Mouse (Mus musculus): ENCODE results near the gene Lrfn4.

Lrfn4 gene

DNA sequence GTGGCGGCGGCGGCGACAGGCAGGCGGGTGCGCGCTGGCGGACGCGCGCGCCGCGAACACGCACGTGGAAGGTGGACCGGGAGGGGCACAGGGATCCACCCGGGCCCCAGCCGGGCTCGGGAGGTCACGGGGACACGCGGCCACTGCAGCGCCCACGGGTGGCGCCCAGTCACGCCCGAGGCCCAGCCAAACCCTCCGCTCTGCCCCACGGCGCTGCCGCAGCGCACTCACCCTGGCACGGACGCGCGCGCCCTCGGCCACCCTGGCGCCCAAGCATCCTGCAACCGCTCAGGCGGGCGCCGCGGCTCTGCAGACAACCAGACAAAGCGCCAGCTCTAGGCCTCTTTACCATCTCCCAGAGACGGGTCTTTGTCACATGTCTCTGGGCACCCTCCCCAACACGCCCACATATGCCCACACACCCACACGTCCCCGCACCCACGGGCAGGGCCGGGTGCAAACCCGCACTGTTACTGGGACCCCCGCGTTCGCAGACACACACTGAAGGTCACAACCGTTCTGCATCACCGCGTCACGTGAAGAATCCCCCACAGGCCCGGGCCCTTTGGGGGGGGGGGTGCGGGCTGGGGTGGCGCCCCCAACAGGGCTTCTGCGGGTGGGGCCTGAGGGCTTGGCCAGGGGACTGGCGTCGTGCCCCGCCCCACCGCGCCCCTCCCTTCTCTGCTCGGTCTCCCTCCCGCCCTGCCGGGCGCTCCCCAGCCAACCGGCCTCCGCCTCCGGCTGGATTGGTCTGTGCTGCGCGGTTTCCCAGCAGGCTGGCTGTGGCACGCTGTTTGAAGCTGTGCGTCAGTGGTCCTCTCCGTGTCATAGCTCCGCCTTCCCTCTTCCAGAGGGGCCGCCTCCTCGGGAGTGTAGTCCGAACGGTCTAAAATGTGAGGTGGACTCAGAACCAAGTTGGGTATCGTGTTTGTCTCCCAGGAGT lies at the start of gene Lrfn4:
Gene Lrfn4 (minus strand): TSS at position 517 of the 943 bp plus-strand sequence.
- peak; percentile 89 for DNase-seq

DNA sequence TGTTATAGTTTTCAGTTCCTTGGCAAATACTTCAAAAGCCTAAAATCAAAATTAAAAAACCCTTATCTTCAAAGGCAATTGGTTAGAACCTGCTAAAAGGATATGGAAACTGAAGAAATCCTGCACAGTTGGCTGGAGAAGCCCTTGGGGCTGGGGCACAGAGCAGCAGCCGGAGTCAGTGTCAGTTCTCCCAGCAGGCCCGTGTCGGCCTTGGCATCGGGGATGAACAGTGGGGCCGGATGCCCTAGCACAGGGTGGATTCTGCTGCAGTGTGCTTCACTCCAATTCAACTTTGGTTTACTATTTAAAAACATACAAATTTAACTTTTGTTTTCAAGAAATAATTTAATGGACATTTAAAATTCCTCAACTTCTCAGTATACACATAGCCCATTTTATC lies 42.7 kb upstream of the Lrfn4 start:
- DNase-seq, result no peak

DNA sequence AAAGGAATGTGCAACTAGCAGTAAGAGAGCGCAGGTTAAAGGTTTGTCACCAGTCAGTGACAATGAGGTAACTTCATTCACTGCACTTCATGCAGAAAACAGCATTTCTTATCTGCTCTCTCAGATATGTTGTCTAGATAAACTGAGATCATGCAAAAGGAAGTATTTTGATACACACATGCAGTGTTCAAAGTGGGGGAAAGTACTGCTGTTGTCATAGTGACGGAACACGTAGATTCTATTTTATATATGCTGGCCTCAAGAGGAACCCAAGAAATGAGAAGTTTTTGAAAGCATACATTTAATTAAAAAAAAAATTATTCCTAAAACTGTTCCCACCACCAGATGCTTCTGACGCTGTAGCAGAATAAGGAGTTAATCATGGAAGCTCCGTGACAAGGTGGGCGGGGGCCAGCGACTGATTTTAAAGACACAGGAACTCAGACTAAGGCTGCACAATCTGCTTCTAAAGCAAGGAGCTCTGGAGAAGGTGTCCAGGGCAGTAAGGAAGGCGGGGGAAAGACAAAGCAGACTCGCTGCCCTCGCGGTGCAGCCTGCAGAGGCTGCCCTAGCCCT lies 31.5 kb upstream of the Lrfn4 start:
- no peak for DNase-seq

DNA sequence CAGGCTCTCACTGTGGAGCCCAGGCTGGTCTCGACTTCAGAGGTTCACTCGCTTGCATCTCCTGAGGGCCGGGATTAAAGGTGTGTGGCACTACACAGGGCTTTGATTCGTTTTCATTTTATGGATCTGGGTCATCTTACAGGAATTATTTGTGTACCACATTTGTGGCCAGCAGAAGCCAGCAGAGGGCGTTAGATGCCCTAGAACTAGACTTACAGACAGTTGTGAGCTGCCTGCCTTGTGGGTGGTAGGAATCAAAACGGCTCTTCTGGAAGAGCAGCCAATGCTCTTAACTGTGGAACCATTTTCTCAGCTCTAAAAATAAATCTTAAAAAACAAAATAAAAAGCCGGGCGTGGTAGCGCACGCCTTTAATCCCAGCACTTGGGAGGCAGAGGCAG lies 28.8 kb upstream of the Lrfn4 start:
- peak; percentile 47 for DNase-seq

DNA sequence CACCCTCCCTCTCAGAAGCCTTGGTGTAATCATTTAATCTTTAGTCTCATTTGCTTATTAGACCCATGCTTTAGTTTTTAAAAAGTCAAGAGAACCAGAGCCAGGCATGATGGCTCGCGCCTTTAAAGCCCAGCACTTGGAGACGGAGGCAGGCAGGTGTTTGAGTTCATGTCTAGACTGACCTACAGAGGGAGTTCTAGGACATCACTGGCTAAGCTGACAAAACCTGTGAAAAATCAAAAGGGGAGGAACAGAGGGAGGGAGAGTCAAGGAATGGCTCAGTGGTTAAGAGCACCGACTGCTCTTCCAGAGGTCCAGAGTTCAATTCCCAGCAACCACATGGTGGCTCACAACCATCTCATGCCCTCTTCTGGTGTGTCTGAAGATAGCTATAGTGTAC lies 20.5 kb upstream of the Lrfn4 start:
- no peak for DNase-seq

DNA sequence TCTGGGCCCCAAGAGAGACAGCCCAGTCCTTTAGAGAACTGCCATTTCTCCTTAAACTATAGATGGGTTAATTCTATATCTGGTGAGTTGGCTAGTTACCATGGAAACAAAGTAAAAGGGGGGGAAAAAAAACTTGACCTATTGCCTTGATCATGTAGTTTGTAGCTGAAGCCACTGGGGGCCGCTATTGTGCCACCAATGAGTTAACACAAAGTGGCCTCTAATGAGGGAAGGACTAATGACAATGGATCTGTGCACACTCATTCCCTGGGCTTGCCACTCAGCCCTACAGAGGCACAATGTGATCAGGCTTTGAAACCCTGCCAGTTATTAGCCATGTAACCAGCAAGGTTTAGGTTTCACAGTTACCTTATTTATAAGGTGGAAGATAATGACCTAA lies 13.4 kb upstream of the Lrfn4 start:
- peak; percentile 79 for DNase-seq

DNA sequence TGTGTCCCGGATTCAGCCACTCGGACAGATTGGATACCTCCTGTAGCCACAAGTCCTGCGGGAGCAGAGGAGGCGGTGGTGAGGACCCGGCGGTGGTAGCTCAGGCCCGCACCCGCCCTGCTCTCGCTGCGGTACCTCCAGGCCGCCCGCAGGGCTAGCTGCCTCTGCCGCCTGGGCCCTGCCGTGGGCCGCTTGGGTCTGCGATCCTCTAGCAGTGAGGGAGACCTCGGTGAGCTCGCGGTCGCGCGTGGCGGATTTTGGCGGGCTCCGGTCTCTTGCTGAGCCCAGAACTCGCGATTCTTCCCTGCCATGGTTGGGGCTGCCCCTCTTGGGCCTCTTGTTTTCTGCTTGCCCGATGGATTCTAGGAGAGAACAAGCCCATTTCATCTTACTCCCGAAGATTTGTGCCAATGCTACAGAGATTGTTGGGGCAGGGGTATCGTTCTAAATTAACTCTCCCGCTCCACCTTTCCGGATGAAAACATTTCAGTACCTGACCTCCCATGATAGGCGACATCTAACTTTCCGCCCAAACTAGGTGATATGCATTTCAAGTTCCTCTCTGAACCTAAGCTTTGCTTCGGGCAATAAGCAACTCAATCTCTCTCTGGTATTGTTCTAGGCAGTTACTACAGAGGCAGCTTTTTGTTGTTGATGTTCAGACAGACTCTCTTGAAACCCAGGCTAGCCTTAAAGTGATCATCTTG lies 10.5 kb upstream of the Lrfn4 start:
- DNase-seq, result no peak

DNA sequence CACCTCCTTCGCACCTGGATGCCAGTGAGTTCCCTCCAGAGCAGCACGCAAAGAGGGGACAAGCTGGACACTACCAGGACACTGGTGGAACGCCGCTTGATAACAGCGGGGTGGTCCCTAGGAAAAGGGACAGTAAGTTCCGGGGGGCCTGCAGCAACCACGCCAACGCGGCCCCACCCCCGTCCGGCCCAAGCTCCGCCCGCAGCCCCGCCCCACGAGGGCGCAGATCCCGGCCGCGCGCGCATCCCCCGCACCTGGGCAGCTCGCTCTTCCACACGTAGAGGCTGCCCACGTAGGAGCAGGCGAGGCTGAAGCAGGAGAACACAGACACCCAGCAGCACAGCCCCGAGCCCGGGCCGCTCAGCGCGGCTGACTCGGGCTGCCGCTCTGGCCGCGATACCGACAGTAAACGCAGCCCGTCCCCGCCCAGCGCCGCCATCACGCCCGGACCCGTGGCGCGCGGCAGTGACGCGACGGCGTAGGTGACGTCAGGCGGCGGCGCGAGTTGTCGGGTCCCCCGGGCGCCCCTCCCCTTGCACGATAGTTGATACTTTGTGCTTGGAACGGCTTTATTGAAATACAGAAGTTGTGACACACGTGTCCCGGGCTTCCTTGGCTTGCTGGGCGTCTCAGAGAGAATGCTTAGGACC lies 9.8 kb upstream of the Lrfn4 start, which contains the start of gene Rce1:
Gene Rce1 (minus strand): TSS at position 463 of the 650 bp plus-strand sequence.
- DNase-seq, result peak; percentile 93

DNA sequence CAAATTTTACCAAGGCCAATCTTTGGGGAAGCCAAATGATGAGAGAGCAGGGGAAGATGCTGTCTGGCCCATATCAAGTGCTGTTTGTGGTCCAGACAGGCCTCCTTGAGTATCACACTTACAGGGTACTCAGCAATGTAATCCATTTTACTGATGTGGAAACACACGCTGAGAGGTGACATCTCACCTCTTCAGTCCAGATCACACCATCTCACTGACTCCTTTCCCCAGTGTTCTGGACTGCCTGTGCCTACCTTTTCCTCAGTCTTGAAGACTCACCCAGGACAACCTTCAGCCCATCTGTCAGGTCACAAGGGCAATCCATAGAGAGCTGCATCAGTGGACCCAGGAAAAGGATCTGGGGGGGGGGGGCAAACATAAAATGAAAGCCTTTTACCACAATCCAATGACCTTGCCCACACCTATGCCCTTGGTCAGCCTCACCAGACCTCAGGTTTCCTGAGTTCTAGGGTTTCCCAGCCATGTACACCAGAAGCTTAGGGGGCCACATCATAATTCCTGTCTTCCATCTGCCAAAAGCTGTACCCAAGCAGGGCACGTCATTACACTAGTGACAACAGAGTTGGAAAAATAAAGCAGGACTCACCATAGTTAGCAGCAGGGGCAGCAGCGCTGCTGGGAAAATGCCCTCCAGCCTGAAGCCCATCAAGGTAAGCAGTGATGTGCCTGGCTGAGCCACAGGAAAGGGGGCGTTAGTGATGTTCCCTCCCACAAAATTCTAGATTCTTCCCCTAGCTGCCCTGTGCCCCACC lies 9.1 kb upstream of the Lrfn4 start:
- no peak for DNase-seq

DNA sequence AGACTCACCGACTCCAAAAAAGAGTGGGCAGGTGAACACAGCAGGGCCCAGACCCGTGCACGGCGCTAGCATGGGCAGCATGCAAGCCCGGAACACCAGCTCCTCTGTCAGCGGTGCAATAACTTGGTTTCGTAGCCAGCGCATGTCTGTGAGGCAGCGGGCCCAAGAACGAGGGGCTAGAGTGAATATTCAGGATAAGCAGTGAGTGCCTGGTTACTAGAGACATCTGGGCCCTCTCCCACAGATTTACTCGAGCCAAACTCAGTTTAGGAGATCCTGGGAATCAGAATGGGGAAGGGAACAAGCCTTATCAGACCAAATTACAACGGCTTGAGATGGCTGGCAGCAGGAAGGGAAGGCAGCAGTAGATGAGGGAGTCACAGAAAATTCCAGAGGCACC lies 8.5 kb upstream of the Lrfn4 start:
- DNase-seq, result no peak

DNA sequence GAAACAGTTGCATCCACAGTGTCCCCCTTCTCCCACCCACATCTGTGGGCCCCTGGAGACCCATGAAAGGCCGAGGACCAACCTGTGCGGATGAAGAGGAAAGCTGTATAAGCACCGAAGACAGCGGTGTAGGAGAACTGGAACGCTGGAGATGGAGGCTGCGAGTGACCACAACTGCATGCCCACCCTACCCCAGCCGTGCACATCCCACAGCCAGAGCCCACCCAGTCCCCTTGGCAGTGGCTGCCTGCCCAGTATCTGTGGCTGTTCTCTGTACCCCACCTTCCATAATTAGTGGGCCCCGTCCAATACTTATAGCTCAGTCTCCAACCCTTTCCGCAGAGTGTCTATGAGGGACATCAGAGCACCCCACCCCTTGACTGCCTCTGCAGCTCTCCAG lies 8.0 kb upstream of the Lrfn4 start:
- no peak for DNase-seq

DNA sequence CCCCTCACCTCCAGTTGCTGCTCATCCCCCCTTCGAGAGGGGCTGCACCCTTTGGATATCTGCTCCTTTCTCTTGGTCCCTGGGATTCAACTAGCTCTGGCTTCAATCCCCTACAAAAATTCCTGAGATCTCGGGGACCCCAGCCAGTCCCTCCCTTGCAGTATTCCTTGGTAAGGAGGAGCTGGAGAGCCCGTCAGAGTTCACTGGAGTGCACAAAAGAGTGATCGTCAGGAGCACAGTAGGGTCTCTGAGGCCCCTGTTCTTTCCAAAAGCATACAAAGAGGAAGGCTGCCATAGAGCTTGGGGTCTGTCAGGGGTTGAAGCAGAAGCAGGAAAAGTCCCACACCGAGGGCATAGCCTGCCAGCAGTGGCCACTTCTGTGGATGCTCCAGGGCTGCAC lies 7.3 kb upstream of the Lrfn4 start:
- no peak for DNase-seq

DNA sequence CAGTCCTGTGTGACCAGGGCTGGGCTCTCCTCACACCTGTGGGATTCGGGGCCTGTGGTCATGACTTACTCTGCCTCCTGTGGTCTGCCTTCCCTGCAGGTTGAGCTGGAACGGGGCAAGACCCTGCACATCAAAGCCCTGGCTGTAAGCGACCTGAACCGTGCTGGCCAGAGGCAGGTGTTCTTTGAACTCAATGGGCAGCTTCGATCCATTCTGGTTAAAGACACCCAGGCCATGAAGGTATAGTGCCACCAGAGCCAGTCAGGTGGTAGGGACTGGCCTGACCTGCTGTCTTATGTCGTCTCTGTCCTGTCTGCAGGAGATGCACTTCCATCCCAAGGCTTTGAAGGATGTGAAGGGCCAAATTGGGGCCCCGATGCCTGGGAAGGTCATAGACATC lies 5.3 kb upstream of the Lrfn4 start:
- DNase-seq, result no peak

DNA sequence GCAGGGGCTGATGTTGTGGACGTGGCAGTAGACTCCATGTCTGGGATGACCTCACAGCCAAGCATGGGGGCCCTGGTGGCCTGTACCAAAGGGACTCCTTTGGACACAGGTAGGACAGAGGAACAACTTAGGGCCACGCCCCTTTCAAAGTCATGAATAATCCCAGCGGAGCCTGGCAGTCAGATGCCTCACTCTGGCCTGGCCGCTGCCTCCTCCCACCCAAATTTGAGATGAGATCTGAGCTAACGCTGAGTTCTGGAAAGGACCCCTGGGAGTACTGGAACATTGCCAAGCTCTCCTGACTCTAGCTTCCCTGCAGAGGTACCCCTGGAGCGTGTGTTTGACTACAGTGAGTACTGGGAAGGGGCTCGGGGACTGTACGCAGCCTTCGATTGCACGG lies 4.0 kb upstream of the Lrfn4 start:
- DNase-seq, result no peak

DNA sequence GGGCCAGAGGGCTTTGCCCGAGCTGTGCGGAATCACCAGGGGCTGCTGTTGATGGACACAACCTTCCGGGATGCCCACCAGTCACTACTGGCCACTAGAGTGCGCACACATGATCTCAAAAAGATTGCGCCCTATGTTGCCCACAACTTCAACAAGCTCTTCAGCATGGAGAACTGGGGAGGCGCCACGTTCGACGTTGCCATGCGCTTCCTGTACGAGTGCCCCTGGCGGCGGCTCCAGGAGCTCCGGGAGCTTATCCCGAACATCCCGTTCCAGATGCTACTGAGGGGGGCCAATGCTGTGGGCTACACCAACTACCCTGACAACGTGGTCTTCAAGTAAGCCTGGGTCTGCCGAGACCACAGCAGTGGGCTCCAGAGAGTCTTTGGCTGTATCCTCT lies 2.7 kb upstream of the Lrfn4 start:
- DNase-seq, result peak; percentile 43

DNA sequence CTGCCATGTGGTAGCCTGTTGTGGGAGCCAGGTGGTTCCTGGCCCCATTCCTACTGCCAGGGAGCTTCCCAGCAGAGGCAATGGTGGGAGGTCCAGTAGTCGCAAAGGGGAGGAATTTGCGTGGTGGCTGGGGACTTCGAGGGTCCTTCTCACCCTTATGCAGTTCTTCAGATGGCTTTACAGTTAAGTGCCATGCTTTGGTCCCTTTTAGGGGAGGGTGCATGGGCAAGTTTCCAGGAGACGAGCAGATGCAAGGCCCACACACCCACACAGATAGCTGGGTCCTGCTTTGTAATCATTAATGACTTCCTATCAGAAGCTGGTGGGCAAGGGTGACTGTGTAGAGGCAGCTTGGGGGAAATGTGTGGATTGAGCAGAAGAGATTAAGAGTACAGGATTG lies 1.1 kb upstream of the Lrfn4 start:
- DNase-seq, result no peak

DNA sequence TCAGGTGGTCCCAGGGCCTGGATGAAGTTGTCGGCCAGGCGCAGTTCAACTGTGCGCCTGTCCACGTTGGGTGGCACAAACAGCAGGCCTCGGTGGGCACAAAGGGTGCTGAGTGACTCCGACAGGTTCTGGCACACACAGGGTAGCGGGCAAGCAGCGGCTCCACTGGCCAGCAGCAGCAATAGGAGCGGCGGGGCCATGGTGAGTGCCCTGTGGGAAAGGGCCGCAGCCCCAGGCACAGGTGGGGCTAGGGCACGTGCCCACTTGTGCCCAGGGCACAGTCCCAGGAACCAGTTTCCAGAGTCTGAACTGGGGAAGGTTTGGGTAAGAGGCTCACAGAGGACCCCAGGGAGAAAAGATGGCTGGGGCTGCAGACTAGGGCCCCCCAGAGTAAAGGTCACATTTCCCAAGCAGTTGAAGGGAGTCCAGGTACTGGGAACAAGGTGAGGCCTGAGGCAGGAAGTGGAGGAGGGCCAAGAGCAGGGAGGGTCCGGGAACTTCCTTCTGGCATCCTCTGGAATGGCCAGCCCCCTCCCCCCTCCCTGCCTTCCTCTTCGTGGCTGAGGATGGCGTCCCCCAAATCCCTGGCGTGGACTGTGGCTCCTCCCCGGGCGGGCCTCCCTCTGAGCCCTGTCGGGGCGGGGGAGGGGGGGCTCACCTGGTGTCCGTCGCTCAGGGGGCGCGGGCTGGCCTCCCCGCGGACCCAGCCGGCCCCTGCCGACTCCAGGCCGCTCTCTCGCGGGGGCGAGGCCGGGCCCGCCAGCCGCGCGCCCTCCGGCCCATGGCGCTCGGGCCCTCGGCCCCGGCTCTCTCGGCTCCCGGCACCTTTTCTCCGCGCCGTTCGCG lies 939 bp downstream of the Lrfn4 start:
- peak; percentile 37 for DNase-seq

DNA sequence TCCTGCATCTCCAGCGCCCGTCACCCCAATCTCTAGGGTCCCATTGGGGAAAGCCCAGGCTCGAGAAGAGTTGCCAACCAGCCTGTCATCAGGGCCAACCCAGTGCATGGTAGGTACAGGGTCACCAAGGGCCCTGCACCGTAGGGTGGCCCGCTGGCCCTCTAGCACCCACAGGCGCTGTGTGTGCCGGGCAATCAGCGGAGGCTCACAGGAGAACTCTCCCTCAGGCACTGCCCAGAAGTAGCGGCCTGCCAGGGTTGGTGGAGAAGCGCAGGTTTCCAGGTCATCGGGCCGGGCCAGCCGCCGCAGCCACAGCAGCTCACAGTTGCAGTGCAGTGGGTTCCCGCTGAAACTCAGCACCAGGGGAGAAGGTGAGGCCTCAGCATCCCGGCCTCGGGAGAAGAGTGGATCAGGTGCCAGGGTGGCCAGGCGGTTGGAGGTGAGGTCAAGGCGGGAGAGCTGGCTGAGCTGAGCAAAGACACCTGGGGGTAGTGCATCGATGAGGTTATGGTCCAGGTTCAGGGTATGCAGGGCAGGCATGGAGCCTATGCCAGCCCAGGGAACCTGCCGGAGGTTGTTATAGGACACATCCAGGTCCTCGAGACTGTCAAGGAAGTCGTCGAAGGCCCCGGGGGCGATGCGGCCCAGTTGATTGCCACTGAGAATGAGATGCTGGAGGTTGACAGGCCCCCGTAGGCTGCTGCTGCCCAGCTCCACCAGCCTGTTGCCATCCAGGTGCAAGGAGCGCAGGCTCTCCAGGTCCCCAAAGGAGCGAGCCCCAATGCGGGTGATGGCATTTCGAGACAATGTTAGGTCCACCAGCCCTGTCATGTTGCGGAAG lies 1.8 kb downstream of the Lrfn4 start:
- DNase-seq, result no peak

DNA sequence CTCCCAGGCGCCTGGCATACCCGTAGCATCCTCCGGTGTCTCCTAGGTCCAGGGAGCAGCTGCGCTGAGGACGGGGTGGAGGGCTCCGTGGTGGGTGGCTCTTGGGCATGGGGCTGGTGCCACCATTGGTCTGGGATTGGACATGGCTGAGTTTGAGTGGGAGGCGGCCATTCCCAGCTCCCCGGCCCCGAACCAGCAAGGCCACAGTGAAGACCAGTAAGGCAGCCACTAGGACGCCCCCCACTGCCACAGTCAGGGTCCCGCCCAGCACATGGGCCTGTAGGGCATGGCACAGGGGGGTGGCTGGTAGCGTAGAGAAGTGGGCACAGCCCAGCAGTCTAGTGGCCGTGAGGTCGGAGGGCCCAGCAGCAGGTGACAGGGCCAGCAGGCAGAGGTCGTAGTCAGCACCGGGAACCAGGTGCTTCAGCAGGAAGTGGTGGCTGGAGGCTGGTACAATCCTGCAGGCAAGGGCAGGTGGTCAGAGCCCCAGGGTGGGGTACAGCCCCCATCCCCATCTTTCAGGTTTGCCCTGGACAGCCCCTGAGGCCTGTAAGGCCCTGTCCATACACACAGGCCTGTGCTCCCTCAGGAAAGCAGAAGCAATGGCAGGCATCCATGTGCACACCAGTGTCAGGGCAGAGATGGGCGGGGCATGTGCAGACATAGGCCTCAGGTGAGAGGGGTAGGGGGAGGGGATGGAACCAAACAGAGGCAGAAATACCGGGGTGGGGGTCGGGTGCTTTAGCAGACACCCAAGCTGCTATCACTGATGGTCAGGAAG lies 3.1 kb downstream of the Lrfn4 start:
- DNase-seq, result no peak

DNA sequence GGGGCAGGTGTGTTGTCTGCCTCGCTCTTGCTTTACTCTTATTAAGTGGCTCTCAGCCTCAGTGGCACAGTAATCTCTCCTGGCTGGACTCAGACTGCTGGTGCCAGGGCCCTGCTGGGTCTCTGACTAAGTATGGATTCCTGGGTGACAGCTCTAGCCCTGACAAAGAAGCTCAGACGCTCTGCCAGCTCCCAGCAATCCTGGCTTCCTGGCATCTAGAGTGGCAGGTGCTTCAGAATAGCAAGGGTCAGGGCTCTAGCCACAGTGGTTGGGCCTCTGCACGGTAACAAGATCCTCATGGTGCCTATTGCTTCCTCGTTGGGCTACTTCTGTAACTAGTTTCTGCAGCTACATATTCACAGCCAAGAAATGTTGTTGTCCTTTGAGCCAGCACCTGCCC lies 5.4 kb downstream of the Lrfn4 start:
- DNase-seq, result peak; percentile 44

Measured in lung, postnatal 36 days (tissue).